Mouse (Mus musculus): Measurements from ENCODE around the gene Tsc22d4.

Tsc22d4 gene

DNA sequence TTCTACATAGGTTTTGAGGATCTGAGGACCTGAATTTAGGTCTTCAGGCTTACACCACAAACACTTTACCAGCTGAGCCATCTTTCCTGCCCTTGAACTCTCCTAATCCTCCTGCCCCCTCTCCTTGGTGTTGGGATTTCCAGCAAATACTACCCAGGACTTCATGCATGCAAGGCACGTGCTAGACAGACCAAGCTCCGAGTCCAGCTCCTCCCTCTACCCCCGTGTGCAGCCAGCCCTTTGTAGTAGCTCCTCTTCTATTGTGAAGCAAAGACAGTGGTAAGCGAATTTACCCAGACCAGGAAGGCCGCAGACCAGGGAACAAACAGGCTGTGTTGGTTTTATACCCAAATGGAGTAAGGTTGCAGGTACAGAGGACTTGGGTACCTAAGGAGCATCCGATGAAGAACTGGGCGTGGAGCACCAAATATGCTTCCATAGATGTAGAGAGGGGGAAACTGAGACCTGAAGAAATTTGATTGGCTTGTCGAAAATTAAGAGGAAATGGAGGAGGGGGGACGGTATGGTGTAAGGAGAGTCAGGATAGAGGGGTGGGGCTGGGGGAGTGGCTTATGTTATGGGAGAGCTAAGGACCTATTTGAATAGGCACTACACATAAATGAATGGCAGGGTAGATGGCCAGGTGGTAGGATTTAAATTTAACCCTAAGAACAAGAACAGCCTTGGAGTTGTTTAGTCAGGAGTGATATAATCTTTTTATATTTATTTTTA, 19.2 kb downstream of the Tsc22d4 start:
- no peak for DNase-seq (ENCODE audit: low read depth, low spot score)

DNA sequence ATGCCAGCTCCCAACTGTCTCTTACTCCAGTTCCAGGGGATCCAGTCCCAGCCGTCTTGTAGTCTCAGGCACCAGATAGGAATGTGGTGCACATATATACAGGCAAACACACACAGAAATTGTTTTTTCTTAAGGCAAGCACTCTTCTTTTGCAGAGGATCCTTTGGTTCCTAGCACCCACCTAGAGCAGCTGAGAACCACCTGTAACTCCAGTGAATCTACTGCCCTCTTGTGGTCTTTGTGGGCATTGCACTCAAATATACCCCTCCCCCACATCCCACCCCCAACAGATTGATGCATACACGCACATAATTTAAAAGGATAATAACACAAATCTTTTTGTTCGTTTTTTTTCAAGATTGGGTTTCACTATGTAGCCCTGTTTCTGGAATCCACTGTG, 20.7 kb downstream of the Tsc22d4 start:
- no peak for DNase-seq (ENCODE audit: low read depth, low spot score)

DNA sequence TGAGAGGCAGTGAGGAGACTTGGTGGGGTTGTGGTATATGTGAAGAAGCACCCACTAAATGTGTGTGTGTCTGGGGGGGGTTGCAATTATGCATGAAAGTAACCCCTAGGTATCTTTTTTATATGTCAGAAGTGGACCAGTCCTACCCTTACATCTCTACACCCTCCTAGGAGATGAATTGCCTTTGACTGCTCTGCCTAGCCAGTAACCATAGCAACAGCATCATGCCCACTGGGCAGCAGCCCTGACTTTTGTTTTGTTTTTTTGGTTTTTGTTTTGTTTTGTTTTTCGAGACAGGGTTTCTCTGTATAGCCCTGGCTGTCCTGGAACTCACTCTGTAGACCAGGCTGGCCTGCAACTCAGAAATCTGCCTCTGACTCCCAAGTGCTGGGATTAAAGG, 22.9 kb downstream of the Tsc22d4 start:
- no peak for DNase-seq (ENCODE audit: low read depth, low spot score)

DNA sequence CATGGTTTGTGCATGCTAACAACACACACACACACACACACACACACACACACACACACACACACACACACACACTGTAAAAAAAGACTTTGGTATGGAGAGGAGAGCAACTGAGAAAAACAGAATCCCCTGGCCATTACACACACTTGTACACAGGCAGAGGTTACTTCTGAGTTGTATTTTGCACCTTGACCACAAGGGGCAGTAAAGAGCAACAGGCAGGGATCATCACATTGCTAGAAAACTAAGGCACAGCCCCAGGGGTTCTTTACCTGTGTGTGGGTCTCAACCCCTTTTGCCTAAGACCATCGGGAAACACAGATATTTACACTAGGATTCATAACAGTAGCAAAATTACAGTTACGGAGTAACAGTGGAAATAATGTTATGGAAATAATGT, 25.2 kb downstream of the Tsc22d4 start:
- DNase-seq (ENCODE audit: low read depth, low spot score) = peak; percentile 61

DNA sequence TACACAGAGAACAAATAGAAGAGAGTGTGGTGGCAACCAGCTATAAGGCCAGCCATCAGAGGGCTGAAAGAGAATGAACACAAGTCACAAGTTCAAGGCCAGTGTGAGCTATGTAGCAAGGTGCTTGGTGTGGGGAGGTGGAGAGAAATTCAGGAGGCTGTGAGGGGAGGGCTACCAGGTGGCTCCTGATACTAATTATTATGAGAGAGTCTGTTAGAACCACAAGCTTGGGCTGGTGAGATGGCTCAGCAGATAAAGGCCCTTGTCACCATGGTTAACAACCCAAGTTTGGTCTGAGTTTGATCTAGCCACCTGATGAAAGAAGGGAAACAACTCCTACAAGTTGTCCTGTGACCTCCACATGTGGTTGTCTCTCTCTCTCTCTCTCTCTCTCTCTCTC, 27.2 kb downstream of the Tsc22d4 start:
- no peak for DNase-seq (ENCODE audit: low read depth, low spot score)

DNA sequence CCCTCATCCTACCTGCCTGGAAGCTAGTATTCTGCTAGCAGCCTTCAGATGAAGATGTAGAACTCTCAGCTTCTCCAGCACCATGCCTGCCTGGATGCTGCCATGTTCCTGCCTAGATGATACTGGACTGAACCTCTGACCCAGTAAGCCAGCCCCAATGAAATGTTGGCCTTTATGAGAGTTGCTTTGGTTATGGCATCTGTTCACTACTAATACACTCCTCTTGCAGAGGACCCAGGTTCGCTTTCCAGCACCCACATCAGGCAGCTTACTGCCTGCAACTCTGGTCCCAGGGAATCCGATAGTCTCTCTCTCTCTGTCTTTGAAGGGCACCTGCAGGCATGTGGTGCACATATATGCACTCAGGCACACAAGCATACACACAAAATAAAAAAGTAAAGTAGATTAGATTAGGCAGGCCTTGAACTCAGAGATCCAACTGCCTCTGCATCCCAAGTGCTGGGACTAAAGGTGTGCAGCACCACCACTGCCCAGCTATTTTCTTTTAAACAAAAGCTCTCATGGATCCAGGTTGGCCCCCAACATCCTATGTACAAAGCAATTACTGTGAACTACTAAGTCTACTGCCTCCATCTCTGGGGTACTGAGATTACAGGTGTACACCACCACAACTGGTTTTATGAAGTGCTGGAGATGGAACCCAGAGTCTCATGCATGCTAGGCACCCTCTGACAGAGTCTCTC, 30.2 kb downstream of the Tsc22d4 start:
- no peak for DNase-seq (ENCODE audit: low read depth, low spot score)

DNA sequence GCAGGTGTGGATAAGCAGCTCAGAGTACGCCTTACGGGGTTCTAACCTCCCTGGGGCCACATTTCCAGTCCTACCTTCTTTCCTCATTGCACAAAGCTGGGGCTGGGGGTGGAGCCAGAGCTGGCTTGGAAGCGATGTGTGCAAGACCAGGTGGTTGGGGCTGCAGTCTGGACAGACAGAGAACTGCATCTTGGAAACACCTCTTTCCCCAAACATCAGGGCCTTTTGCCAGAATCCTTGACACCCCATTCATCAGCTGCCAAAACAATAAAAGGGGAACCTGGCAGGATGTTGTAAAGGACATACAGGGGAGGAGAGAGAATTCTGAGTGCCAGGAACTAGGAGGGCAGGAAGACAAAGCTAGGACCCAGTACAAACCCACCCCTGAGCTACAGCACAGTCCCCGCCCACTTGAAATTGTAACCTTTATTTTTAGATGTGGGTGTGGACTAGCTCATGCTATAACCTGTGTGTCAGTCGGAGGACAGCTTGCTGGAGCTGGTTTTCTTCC, 30.9 kb downstream of the Tsc22d4 start:
- no peak for DNase-seq (ENCODE audit: low read depth, low spot score)

DNA sequence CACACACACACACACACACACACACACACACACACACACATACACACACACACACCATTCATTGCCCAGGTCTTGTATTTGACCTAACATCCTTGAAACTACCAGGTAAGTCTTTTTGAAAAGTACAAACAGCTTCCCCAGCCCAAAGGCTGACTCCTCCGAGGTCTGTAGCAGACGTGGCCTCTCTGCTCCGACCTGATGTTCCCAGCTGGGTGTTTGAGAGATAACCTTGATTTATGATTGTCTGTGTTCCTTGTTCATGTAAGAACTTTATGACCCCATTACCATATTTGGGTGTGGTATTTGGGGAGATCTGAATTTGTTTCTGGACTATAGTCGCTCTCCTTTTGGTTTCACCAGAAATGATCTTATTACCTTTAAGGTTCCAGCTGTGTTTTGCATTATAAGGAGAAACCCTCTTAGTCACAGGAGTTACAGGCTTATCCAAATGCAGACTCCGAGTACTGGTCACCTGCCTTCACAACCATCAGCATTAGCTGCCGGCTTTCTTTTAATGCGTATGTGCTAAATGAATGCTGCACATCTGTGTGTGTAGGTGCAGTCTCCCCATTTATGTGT, 31.8 kb downstream of the Tsc22d4 start:
- DNase-seq (ENCODE audit: low read depth, low spot score) = no peak

DNA sequence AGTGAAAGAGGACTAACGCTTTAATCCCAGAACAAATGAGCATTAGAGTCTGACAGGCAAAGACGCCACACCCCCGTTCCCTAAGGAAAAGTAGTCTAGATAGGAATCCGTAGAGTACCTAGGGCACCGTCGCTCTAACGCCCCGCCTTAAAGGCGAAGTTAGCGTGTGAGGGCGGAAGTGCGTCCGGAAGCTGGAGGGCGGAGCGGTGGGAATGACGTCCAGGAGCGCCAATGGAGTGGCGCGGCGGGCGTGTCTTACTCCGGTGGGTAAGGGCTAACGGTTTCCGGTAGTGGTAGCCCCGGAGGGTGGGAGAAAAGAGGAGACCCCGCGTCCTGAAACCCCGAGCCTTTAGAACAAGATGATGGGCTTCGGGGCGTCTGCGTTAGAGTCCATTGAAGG, 33.1 kb downstream of the Tsc22d4 start, which contains the start of gene Ppp1r35:
Gene Ppp1r35, plus strand, starts transcription at position 215 of the 400 bp plus-strand sequence.
- peak; percentile 96 for DNase-seq (ENCODE audit: low read depth, low spot score)

DNA sequence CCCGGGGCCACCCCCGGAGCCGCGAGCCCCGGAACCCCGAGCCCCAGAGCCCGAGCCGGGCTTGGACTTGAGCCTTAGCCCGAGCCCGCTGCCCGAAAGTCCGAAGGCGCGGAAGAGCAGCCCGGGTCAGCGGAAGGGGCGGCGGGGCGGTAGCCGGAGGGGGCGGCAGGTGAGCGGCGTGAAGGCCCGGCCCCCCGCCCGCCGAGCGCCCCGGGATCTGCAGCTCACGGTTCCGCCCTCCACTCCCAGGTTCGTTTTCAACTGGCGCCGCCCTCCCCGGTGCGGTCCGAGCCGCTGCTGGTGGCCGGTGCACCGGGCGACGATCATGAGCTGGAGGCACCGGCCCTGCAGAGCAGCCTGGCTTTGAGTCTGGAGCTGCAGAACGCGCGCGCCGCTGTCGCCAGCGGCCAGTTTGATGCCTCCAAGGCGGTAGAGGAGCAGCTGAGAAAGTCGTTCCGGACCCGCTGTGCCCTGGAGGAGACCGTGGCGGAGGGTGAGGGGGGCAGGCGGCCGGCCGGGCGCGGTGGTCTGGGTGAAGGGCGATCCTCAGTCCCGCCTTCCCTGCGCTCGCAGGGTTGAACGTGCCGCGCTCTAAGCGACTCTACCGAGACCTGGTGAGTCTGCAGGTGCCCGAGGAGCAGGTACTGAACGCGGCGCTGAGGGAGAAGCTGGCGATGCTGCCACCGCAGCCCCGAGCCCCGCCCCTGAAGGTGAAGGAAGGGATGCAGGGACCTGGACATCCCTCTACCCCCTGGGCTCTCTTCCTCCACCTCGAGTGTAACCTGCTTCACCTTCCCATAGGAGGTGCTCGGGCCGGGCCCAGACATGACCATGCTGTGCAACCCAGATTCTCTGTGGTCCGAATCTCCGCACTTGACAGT, 33.8 kb downstream of the Tsc22d4 start:
- DNase-seq (ENCODE audit: low read depth, low spot score) = no peak

DNA sequence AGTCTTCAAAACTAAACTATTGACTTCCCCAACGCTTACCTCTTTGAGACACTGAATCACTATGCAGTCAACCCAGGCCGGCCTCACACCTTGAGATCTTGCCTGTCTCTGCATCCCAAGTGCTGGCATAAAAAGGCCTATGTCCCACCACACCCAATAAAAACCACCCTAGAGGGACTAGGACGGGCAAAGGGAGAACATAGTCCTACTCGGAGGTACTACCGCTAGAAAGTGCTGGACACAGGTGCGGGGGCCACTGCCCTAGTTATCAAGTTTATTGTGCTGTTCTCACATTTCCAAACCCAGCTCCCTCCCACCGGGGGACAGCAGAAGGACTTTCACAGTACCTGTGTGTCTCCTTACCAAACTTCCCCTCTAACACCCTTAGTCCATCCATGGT, 36.1 kb downstream of the Tsc22d4 start:
- no peak for DNase-seq (ENCODE audit: low read depth, low spot score)

DNA sequence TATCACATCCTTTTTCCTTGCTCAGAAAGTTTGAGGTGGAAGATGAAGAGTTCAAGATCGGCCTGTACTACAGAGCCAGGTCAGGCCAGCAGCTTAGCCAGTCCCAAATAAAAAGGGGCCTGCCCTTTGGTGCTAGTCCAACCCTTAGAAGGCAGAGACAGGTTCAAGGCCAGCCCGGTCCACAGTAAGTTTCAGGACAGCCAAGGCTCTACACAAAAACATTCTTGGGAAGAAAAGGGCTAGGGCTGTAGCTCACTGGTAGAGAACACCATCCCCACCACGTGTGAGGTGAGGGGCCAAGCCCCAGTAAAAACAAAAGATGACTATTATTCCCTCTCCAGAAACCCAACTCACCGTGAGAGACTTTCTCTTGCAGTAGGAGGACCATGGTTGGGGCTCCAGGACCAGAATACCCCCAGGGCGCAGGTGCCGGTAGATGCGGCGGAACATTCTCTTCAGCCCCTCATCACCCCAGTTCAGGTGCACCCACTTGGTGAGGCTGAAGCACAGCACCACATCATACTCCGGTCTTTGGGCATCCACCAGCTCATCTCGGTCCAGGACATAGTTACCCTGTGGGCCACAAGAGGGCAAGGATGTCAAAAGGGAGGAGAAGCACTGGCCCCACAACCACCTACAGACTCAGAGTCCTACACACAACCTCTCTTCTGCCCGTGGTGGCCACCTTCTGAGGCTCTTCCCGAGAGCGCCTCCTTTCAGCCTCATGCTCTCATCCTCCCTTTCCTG, 37.4 kb downstream of the Tsc22d4 start:
- no peak for DNase-seq (ENCODE audit: low read depth, low spot score)

DNA sequence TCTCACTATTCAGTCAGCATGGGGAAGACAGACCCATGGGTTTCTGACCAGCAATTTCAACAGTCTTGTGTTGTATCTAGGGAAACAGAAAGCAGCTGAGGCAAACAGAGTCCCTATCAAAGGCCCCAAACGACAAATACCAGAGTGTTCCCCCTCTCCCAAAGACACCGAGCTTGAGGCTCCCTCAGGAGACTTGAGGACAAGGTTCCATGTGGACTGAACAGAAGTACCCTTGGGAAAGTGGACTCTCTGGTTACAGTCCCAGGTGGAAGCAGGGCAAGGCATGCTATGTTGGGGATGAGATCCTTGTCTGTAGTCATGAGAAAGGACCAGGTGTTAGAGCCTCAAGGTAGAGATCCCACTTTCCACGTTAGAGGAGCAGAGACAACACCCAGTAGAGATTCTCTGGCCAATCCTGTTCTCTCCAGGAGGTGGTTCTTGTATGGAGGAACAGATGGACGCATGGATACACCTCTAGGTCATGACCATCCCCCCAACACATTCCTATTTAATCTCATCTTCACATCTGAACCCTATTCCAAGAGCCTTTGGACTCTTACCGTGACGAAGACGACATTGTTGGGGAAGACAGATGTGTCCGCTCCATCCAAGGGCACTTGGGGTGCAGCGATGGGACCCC, 38.5 kb downstream of the Tsc22d4 start:
- DNase-seq (ENCODE audit: low read depth, low spot score) = no peak

DNA sequence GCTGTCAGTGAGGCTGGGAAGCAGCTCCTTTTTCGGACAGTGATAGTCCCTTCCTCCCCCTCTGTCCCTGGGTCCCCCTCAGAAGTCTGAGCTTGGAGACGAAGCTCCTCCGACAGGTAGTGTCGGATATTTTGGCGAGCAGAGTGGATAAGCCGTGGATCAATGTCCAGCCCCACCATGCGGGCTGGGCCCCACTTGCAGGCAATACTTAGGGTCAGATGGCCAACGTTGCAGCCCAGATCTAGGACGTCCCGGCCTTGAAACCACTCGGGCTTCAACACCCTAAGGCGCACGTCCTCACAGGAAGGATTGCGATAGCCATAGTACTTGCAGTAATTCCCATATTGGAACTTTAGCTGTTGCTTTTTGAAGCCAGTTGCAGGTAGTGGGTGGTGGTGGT, 39.0 kb downstream of the Tsc22d4 start:
- DNase-seq (ENCODE audit: low read depth, low spot score) = no peak

DNA sequence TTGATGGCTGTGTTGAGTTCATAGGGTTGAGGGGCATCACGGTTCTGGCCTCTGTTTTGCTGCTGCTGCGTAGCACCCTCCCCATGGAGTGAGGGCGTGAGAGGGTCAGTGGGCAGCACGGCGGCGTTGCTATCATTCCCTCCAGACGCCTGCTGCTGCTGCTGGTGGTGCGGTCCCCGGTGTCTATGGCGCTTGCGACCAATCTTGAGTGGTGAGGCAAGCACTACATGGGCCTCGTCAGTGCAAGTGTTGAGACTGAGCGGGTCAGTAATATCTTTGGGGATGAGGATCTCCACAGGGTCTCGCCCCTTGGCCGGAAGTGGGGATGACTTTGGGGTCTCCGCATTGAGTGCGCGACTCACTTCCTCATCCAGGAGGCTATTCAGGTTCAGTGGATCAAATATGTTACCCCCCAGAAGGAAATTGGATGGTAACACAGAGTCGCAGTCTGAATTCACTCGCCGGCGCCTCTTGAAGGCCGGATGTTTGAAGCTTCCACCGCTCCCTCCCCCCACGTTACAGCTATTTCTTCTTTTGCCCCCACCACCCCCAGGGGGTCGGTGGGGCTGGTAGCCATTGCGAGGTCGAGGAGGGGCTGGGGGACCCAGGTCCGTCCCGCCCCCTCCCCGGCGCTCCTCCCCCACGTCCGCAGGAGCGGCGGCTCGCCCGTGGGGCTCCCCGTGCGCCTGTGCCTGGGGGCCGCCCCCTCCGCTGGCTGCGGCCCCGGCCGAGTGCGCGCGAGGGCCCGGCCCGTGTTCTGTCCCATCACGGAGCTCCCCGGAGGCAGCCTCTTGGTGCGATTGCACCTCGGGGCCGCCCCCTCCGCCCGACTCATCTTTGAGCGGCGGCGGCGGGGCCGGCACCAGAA, 39.9 kb downstream of the Tsc22d4 start:
- no peak for DNase-seq (ENCODE audit: low read depth, low spot score)

DNA sequence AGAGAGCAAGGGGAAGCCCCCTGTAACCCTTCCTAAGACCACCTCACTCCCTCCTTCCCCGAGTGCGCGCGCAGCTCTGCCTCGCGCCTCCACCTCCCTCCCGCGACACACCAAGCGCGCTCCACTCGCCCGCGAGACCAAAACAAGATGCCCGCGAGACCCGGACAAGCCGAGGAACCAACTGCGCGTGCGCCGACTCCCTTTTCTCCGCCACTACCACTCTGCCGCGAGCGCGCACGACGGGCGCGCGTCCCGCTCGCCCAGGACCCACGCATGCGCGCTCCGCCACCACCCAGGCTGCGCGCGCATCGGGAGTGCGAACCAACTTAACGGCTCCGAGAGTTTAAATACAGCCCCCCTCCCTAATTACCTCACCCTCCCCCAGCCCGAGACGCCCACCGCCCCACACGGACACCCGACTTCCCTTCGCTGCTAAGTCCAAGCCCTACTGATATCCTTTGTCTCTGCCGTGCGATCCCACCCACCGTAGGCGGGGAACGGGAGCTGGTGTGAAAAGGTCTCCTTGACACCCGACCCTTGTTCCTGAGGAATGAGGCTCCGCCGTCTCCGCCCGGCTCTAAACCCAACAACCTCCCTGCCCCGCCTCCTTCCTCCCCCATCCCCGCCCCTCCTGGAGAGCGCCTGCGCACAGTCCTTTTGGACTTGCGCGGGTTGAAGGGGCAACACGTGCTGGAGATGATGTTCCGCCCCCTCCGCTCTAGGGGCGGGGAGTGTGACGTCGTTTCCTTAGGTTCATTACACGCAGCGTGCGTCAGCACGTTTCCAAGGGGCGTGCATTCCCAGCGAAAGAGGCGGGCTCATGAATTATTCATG, 40.8 kb downstream of the Tsc22d4 start:
- DNase-seq (ENCODE audit: low read depth, low spot score) = peak; percentile 100

DNA sequence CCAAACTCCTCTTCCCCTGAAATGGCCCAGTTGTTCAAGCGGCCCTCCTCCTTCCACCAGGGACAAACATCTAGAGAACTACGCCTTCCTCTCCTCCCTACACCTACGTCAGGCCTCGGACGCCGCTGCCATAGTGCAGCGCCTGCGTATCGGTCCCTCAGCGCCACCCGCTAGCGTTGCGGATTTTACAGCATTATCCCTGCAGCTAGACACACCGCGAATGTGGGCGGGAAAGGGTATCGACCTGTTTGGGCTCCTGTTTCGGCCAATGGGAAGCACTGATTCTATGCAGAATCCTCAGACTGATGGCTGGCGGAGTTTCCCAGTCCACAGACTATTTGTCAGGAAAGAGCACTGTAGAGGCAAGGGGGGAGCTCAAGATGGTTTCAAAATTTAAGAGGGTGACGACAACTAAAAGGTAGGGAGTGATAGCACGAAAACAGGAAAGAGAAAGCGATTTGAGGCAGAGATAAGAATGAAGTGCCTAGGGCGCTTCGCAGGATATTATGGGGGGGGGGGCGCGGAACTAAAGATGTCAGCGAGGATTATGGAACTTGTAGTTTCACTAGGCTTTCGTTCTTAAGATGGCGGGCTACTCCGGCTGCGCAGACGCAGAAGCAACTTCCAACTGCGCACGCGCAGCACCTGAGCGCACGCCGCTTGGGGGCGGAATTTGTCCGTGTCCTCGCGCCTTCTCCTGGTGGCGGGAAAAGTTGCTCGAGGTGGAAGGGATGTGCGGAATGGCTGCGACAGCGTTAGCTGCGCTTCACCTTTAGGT, 41.8 kb downstream of the Tsc22d4 start, which contains the start of the genes Mepce and Zcwpw1:
Gene Mepce, minus strand, starts transcription at position 505 of the 778 bp plus-strand sequence.
Gene Zcwpw1, plus strand, starts transcription at position 648 of the 778 bp plus-strand sequence.
- DNase-seq (ENCODE audit: low read depth, low spot score) = peak; percentile 96

DNA sequence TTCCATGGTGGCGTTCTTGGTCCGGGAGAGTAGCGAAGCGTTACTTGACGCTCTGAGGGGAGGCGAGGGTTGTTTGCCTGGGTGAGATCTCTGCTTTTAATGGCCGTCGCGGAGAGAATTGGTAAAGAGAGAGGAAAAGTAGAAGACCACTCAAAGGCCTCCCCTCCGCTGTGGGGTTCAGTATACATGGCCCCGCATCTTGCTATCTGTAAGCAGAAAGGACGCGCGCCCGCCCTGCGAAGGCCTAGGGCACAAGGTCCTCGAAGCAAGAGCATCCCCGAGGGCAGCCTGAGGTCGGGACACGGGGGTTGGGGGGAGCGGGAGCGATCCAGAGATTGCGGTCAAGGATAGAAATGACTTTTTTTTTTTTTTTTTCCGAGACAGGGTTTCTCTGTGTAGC, 42.6 kb downstream of the Tsc22d4 start:
- no peak for DNase-seq (ENCODE audit: low read depth, low spot score)
